Mouse (Mus musculus): Measurements from ENCODE around the gene Med13l. TPM values are rescaled to one million over a fixed set of nuclear protein-coding genes. Genes with fewer than 3 reads are reported as not detected.

Med13l gene
- polyA plus RNA-seq, 1 experiment, result 21.4 TPM

DNA sequence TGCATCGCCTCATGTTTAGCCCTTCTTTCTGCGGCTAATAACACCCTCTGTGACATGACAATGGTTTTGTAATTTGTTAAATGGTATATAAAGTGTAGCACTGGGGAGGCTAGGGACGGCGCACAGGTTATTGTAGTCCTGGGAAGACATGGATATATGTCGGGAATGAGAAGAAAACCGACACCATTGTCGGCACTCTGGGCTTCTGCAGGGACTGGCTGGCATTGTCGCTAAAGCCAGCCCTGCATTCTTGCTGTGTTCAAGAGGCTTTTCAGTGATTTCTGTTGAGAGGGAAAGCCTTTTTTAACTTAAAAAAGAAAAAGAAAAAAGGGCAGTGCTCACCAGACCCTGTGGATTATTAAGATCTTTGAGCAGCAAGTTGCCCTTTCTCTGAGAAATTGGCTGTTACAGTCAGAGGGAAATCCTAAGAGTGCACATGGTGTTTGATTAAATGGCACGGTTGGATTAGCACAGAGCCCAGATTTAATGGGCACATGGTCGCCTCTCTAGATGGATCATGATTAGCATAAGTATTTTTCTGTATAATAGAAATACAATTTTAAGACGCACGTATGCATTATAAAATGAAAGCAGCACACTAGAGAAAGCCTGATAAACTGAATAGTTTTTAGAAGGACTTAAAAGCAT lies 58.6 kb downstream of the Med13l start:
- H3K4me3 ChIP-seq (replicated peaks; ENCODE audit: extremely low read depth, low read depth, low read length), result no peak overlapping the region
- H3K4me1 ChIP-seq (ENCODE audit: control insufficient read depth, insufficient read depth, low read length), result peaks cover 6% of the 10 kb centered on the region
- WGBS, result 76% methylated on average over 12 of the region's 12 CpGs
- TF ChIP-seq CTCF (IDR thresholded peaks at IDR 0.05; ENCODE audit: insufficient read depth, low read length) (no peak), POLR2A (IDR thresholded peaks at IDR 0.05; ENCODE audit: borderline replicate concordance, extremely low read depth, low read depth, low read length) (no peak)
- no peak for DNase-seq

- H3K4me3 ChIP-seq (replicated peaks; ENCODE audit: extremely low read depth, low read depth, low read length), result no peak overlapping the region
- TF ChIP-seq CTCF (IDR thresholded peaks at IDR 0.05; ENCODE audit: insufficient read depth, low read length) (no peak), POLR2A (IDR thresholded peaks at IDR 0.05; ENCODE audit: borderline replicate concordance, extremely low read depth, low read depth, low read length) (no peak)
- peaks cover 3% of the 10 kb centered on the region for H3K4me1 ChIP-seq (ENCODE audit: control insufficient read depth, insufficient read depth, low read length)
- 69% methylated on average over 7 of the region's 7 CpGs for WGBS
- no peak for DNase-seq
These were observed 59.3 kb downstream of the Med13l start for GRCm38 (mm10) chr5:118619801-118620200.

GRCm38 (mm10) chr5:118620330-118620910 lies 59.9 kb downstream of the Med13l start:
- 89% methylated on average over 7 of the region's 7 CpGs for WGBS
- peaks cover 3% of the 10 kb centered on the region for H3K4me1 ChIP-seq (ENCODE audit: control insufficient read depth, insufficient read depth, low read length)
- no peak for DNase-seq
- no peak overlapping the region for H3K4me3 ChIP-seq (replicated peaks; ENCODE audit: extremely low read depth, low read depth, low read length)
- TF ChIP-seq POLR2A (IDR thresholded peaks at IDR 0.05; ENCODE audit: borderline replicate concordance, extremely low read depth, low read depth, low read length), result no peak
- no peak for TF ChIP-seq CTCF (IDR thresholded peaks at IDR 0.05; ENCODE audit: insufficient read depth, low read length)

- no peak overlapping the region for H3K4me3 ChIP-seq (replicated peaks; ENCODE audit: extremely low read depth, low read depth, low read length)
- 52% methylated on average over 4 of the region's 4 CpGs for WGBS
- TF ChIP-seq CTCF (IDR thresholded peaks at IDR 0.05; ENCODE audit: insufficient read depth, low read length) (no peak), POLR2A (IDR thresholded peaks at IDR 0.05; ENCODE audit: borderline replicate concordance, extremely low read depth, low read depth, low read length) (no peak)
- H3K4me1 ChIP-seq (ENCODE audit: control insufficient read depth, insufficient read depth, low read length), result peaks cover 3% of the 10 kb centered on the region
- no peak for DNase-seq
These were observed 61.4 kb downstream of the Med13l start for GRCm38 (mm10) chr5:118621877-118622276.

DNA sequence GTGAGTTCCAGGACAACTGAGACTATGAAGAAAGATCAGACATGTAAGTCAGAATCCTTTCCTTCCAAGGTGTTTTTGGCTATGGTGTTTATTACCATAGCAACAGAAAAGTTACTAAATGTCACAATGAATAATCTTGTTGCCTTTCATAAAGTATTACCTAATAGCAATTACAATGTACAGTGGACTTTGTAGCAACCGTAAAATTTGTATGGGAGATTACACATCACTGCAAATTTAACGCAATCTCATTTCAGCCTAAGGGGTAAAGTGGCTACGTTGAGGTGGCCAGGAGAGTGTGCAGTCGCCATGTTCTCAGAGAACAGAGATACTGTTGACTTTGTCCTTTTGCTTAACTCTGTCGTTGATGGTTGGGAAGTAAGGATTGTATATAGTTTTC lies 61.9 kb downstream of the Med13l start:
- DNase-seq, result no peak
- WGBS, result 80% methylated on average over 5 of the region's 5 CpGs
- no peak overlapping the region for H3K4me3 ChIP-seq (replicated peaks; ENCODE audit: extremely low read depth, low read depth, low read length)
- H3K4me1 ChIP-seq (ENCODE audit: control insufficient read depth, insufficient read depth, low read length), result peaks cover 3% of the 10 kb centered on the region
- TF ChIP-seq POLR2A (IDR thresholded peaks at IDR 0.05; ENCODE audit: borderline replicate concordance, extremely low read depth, low read depth, low read length) (no peak), CTCF (IDR thresholded peaks at IDR 0.05; ENCODE audit: insufficient read depth, low read length) (no peak)

DNA sequence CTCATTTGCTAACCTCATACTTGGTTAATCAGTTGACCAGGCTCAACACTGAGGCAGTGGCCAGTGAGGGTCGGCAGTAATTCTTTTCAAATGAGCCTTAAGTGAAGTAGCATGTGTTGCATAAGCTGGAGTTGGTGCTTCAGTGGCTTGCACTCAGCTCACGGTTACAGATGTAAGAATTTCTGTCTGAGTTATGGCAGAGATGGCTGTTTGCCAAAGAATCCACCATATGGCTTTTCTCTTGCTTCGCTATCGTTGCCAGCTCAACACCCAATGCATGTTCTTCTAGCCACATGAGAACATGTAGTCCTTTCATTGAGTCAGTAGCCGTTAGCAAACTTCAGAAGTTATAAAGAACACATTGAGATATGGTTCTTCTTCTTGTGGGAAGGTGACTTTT lies 63.3 kb downstream of the Med13l start:
- Histone ChIP-seq H3K4me3 (replicated peaks; ENCODE audit: extremely low read depth, low read depth, low read length) (no peak overlapping the region), H3K4me1 (ENCODE audit: control insufficient read depth, insufficient read depth, low read length) (no peaks in the 10 kb centered on the region)
- TF ChIP-seq POLR2A (IDR thresholded peaks at IDR 0.05; ENCODE audit: borderline replicate concordance, extremely low read depth, low read depth, low read length), result no peak
- no peak for TF ChIP-seq CTCF (IDR thresholded peaks at IDR 0.05; ENCODE audit: insufficient read depth, low read length)
- 73% methylated on average over 5 of the region's 5 CpGs for WGBS
- DNase-seq, result no peak

- TF ChIP-seq POLR2A (IDR thresholded peaks at IDR 0.05; ENCODE audit: borderline replicate concordance, extremely low read depth, low read depth, low read length), result no peak
- TF ChIP-seq CTCF (IDR thresholded peaks at IDR 0.05; ENCODE audit: insufficient read depth, low read length), result no peak
- WGBS, result 65% methylated on average over 5 of the region's 5 CpGs
These were observed 67.2 kb downstream of the Med13l start for GRCm38 (mm10) chr5:118627630-118628029.

DNA sequence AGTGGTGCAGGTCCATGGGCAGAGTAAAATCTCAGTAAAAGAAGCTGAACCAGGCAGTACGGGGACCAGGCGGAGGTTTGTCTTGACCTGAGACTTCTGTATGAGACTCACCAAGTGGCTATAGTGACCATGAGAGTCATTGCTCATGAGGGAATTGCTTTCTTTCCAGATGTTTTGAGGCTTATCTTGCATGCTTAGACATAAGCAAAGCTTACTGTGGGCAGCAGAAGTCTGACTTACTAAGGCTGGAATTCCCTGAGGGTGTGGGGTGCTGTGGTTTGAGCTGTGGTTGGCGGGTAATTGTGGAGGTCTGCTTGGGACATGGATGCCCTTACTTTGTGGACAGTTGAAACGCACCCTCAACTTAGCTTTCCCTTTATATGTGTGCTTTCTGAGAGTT lies 67.7 kb downstream of the Med13l start:
- DNase-seq, result no peak
- 95% methylated on average over 4 of the region's 4 CpGs for WGBS
- no peak overlapping the region for H3K4me3 ChIP-seq (replicated peaks; ENCODE audit: extremely low read depth, low read depth, low read length)
- peaks cover 11% of the 10 kb centered on the region for H3K4me1 ChIP-seq (ENCODE audit: control insufficient read depth, insufficient read depth, low read length)
- TF ChIP-seq CTCF (IDR thresholded peaks at IDR 0.05; ENCODE audit: insufficient read depth, low read length) (no peak), POLR2A (IDR thresholded peaks at IDR 0.05; ENCODE audit: borderline replicate concordance, extremely low read depth, low read depth, low read length) (no peak)

More at GRCm38 (mm10) chr5:118627630-118628029, 67.2 kb downstream of the Med13l start:
- Histone ChIP-seq H3K4me3 (replicated peaks; ENCODE audit: extremely low read depth, low read depth, low read length) (no peak overlapping the region), H3K4me1 (ENCODE audit: control insufficient read depth, insufficient read depth, low read length) (peaks cover 6% of the 10 kb centered on the region)
- no peak for DNase-seq

DNA sequence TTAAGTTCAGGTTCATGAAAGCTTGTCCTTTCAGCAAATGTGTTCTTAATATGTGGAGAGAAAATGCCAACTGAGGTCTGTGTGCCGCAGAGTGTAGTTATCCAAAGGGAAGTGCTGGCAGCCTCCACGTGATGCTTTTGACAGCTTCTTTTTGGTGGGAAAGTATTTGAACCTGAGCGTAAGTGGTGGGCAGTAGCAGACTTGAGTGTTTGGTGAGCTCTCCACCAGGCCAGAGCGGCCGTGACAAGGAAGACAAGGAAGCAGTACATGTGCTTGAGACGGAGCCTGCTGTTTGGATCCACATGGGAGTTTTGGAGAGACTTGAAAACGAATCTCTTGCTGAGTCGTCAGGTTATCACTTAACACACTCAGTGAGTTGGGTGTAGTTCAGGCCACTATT lies 71.9 kb downstream of the Med13l start:
- Histone ChIP-seq H3K4me3 (replicated peaks; ENCODE audit: extremely low read depth, low read depth, low read length) (no peak overlapping the region), H3K4me1 (ENCODE audit: control insufficient read depth, insufficient read depth, low read length) (peaks cover 17% of the 10 kb centered on the region)
- peak; percentile 33 for DNase-seq
- 49% methylated on average over 8 of the region's 8 CpGs for WGBS
- TF ChIP-seq POLR2A (IDR thresholded peaks at IDR 0.05; ENCODE audit: borderline replicate concordance, extremely low read depth, low read depth, low read length) (no peak), CTCF (IDR thresholded peaks at IDR 0.05; ENCODE audit: insufficient read depth, low read length) (no peak)

- no peak for DNase-seq
- 23% methylated on average over 8 of the region's 8 CpGs for WGBS
- TF ChIP-seq CTCF (IDR thresholded peaks at IDR 0.05; ENCODE audit: insufficient read depth, low read length) (no peak), POLR2A (IDR thresholded peaks at IDR 0.05; ENCODE audit: borderline replicate concordance, extremely low read depth, low read depth, low read length) (no peak)
- Histone ChIP-seq H3K4me3 (replicated peaks; ENCODE audit: extremely low read depth, low read depth, low read length) (no peak overlapping the region), H3K4me1 (ENCODE audit: control insufficient read depth, insufficient read depth, low read length) (peaks cover 17% of the 10 kb centered on the region)
These were observed 72.6 kb downstream of the Med13l start for GRCm38 (mm10) chr5:118633106-118633505.
